Mouse (Mus musculus): Measurements from ENCODE around the gene Col19a1.

Col19a1 gene

DNA sequence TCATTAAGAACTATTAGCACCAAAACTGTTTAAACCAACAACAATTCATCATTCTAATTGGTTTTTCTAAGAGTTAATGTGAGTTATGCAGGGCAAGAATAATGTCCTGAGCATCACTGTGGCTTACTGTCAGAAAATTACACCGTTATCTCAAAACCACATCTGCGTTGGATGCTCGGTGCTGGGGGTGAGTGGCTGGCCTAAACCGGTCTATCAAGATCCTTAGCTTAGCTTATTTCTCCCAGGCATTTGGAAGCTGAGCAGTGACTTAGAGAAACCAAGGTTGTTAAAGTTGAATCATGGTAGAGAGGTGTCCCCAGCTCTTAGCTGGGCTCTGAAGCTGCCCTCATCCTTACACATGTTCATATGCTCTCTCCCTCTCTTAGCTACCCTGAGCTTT, 276.4 kb downstream of the Col19a1 start:
- DNase-seq (ENCODE audit: low spot score): no peak

DNA sequence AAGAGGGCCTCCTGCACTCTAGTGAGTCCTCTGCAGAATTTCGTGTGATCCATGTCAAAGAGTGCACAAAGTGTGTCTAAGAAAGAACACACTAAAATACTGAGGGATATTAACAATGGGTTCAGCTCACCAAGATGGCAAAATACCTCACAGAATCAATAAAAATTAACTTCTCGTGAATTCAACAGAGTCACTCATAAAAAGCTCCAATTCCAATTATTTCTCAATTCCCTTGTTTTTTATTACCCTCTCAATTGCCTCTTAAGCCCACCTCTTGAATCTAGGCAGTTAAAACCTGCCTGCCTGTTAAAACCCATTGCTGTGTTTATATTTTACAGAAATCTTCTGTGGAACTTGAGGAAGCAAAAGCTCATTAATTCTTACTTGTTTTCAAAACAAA, 277.1 kb downstream of the Col19a1 start:
- DNase-seq (ENCODE audit: low spot score): no peak

GRCm38 (mm10) chr1:24303077-24303476, 284.2 kb downstream of the Col19a1 start:
- no peak for DNase-seq (ENCODE audit: low spot score)

GRCm38 (mm10) chr1:24302674-24303073, 284.6 kb downstream of the Col19a1 start:
- DNase-seq (ENCODE audit: low spot score): peak; percentile 35

DNA sequence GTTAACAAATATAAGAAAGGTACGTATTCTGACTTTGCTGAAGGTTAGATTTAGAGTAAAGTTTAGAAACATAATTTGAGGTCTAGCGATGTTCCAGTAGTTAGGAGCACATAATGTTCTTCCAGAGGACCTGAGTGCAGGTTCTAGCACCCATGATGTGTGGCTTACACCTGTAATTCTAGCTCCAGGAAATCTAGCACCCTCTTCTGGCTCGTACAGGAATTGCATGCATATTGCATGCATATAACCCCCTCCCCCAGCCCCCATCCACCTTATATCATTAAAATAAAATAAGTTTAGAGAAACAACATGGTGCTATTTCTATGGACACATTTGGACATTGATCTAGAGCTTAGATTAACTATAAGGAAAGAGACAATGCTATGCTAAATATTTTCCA, 286.6 kb downstream of the Col19a1 start:
- DNase-seq (ENCODE audit: low spot score): no peak

DNA sequence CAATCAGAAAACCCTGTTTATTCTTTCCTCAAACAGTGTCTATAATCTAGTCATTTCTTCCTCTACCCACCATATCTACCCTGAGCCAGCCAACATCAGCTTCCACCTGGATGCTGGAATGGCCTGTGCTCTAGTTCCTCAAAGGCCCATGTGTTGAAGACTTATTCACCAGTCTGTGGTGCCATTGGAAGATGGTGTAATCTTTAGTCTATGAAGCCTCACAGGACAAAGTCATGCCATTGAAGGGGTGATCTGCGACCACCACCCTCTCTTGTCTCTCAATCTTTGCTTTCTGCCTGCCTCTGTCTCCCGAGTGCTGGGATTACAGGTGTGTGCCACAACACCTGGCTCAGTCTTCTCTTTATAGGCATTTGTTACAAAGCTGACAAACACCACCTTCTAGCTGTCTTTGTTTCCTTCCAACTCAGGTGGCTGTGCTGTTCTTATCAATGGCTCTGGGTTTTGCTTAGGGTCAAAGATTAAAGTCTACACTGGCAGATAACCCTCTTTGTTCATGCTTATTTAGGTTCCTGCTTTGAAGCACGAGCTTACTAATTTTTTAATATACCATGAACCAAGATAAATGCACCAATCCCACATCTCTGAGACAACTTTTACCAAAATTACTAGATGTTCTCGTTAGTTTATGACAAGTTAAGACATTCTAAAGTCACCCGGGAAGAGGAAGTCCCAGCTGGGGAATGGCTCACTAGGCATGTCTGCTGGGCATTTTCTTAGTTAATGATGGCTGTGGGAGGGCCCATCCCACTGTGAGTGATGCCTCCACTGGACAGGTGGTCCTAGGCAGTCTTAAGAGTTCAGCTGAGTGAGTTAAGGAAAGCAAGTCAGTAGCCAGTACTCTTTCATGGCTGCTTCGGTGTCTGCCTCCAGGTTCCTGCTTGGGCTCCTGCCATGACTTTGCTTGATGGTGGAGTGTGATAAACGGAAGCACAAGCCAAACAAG, 292.0 kb downstream of the Col19a1 start:
- DNase-seq (ENCODE audit: low spot score): peak; percentile 14

DNA sequence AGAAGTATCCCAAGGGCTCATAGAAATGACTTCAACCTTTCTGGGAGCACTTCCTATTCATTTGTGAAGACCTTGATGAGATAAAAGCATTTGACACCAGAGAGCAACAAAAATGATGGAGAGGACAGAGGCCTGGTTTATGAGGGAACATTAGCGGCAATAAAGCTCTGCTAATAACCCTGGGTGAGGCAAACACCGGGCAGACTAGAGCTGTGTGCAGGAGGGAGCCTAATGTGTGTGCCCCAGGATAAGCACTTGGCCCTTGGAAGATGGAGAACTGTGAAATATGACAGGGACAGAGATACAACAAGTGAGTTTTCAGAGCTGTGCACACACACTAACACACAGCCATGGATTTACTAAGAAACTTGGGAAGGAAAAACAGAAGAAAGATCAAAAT, 294.8 kb downstream of the Col19a1 start:
- no peak for DNase-seq (ENCODE audit: low spot score)

GRCm38 (mm10) chr1:24286360-24286759, 300.9 kb downstream of the Col19a1 start:
- DNase-seq (ENCODE audit: low spot score): no peak

DNA sequence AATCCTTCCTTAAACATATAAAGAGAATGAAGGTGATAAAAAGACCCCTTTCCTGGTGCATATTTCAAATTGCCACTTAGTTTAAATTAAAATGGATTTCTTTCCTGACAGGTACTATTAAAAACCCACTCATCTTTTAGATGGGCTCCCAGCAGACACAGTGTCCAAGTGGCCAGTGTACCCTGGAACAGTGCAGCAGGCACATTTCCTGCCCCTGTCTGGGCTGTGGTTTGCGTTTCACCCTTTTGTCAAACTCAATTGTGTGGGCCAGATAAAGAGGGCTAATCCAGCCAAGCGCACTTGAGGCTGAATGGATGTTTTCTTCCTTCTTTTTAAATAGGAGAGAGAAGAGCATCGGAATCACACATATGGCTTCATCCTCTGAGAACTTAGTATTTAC, 320.2 kb downstream of the Col19a1 start:
- no peak for DNase-seq (ENCODE audit: low spot score)

- no peak for DNase-seq (ENCODE audit: low spot score)
These were observed 326.1 kb downstream of the Col19a1 start for GRCm38 (mm10) chr1:24261181-24261580.

- DNase-seq (ENCODE audit: low spot score): no peak
These were observed 327.9 kb downstream of the Col19a1 start for GRCm38 (mm10) chr1:24259419-24259818.

- no peak for DNase-seq (ENCODE audit: low spot score)
These were observed 329.3 kb downstream of the Col19a1 start for GRCm38 (mm10) chr1:24257961-24258360.

DNA sequence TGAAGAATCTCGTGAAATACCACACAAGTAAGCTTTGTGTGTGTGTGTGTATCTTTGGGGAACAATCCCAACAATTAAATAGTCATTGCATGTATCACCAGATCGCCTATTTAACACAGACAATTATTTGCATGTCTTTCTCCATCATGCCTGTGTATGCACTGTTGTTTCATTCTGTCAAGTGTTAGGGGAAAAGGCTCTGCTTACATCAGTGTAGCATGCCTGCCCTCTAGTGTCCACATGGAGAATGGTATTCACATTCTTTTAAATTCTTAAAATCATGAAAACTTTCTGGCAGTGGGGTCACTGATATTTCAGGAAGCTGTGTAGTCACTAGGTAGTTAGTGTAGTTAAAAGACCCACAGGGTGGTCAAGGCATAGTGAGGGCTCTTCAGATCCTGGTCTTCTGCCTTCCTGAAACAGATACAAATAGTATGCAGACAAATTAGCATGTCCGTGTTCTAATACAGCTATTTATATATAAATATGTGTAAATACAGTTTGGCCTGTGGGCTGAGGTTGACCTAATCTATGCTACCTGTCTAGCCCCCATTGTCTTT, 338.1 kb downstream of the Col19a1 start:
- peak; percentile 9 for DNase-seq (ENCODE audit: low spot score)

GRCm38 (mm10) chr1:24248294-24249104, 338.8 kb downstream of the Col19a1 start:
- no peak for DNase-seq (ENCODE audit: low spot score)

GRCm38 (mm10) chr1:24245700-24246375, 341.4 kb downstream of the Col19a1 start:
- no peak for DNase-seq (ENCODE audit: low spot score)

- DNase-seq (ENCODE audit: low spot score): no peak
These were observed 342.3 kb downstream of the Col19a1 start for GRCm38 (mm10) chr1:24244931-24245330.

DNA sequence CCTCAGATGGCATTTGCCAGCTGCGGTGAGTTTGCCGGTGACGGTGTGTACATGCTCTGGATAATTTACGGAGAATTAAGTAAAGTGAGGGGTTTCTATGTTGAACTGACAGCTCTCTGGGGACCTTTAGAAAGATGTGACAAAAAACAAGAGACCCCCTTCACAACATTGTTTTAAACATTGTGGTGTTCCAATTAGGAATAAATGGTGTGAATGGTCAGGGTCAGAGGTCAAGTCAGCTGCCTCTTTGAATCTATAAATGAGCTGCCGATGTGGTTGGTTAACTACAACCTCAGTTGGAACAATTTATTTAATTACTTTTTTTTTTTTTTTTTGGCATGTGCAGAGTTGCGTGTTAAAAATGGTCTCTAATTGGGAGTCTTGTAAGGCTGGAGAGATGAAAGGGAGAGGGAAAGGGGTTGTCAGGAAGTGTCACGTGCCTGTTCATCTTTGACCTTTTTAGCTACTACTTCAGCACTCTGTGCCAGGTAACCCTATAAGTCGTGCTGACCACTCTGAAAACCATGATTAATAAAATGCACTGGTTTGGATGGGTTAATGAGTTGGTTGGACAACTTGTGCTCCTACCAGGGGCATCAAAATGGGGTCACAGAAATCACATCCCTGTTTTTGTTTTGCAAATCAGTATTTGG, 347.1 kb downstream of the Col19a1 start:
- no peak for DNase-seq (ENCODE audit: low spot score)

GRCm38 (mm10) chr1:24236330-24236729, 350.9 kb downstream of the Col19a1 start:
- no peak for DNase-seq (ENCODE audit: low spot score)

DNA sequence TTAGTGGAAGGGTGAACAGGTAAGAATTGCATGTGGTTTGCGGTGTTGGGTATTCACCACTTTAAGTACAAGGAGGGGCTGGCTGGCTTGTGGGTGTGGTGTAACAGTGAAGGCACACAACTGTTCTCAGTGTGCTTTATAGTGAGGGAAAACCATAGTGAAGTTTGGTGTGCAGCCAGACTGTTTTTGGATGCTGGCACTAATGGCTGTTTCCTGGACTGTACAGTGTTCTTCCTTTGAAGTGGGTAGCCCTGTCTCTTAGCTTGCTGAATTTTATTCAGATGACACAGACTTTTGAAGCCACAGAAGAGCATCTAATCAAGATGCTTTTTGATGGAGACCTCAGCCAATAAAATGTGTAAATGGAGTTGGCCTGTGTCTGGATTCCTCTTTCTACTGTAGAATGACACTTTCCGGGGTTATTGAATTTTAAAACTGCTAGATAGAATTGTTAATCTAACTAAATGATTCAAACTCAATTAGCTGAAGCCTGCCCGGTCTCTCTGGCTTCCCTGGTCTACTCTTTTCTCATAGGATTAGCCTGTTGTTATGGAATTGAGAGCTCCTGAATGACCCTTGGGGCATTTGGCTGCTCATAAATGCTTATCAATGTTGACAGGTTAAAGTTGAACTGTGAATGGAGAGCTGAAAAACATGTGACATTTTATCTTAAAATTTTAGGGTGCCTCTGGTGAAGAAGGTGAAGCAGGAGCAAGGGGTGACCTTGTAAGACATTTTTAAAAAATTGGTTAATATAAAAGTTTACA, 355.6 kb downstream of the Col19a1 start:
- no peak for DNase-seq (ENCODE audit: low spot score)

DNA sequence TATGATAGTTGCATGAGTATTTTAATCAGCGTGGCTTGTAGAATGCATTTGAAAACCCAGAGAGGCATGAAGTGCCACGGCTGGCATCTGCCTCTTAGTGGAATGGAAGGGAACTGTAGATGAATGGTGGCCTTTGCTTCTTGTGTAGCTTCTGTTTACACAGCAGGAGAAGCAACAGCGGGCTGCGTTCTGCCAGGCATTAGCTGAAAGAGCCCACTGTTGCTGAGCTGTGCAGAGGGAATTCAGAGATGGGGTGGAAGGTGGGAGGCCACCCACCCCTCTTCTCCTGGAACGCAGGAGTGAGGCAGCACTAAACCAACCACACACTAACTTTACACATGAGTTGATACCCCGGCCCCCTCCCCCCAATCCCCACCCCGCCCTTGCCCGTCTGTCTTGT, 356.8 kb downstream of the Col19a1 start:
- no peak for DNase-seq (ENCODE audit: low spot score)

DNA sequence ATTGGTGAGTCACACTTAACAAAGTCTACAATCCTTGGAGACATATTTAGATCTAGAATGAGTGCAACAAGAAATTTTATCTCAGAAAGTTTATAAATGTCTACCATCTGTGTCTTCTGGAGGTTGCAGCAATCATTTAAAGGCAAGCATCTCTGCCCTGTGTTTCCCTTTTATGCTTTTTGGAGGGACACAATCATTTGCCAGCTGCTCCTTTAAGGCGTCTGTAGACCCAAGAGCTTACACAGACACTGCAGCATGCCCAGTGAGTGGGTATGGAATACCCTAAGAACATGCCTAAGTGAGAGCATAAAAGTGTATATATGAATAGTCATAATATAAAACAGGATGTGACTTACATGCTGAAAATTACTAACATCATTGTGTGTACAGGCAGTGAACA, 357.7 kb downstream of the Col19a1 start:
- no peak for DNase-seq (ENCODE audit: low spot score)

Measured in urinary bladder, postnatal 14 days (tissue).